Mouse (Mus musculus) myocyte (in vitro differentiated cells): ENCODE results near the gene Macrod1.

Experiments
- MYOD1 ChIP-seq, 3 experiments: IDR thresholded peaks; one replicate each; pipeline ENCODE4 v1.6.1; 2011; ENCODE audit warnings: control low read depth in 2 of 3, low read depth in 2 of 3, mild to moderate bottlenecking in 2 of 3, moderate library complexity in 1 of 3; ENCODE audit not compliant: insufficient read length in 2 of 3, control insufficient read depth in 1 of 3
- POLR2A ChIP-seq: IDR thresholded peaks from one replicate; pipeline ENCODE4 v1.6.1; 2011; ENCODE audit warnings: low read depth, mild to moderate bottlenecking, control low read depth, moderate library complexity; ENCODE audit not compliant: insufficient read length
- REST ChIP-seq: IDR thresholded peaks from one replicate; pipeline ENCODE4 v1.6.1; 2011; ENCODE audit warnings: mild to moderate bottlenecking, control low read depth, moderate library complexity; ENCODE audit not compliant: insufficient read depth, insufficient read length
- TCF12 ChIP-seq: IDR thresholded peaks from one replicate; pipeline ENCODE4 v1.6.1; 2011; ENCODE audit warnings: mild to moderate bottlenecking, control low read depth; ENCODE audit not compliant: poor library complexity, insufficient read depth, severe bottlenecking
- USF1 ChIP-seq: IDR thresholded peaks from one replicate; pipeline ENCODE4 v1.6.1; 2011; ENCODE audit warnings: low read depth, mild to moderate bottlenecking, control low read depth, moderate library complexity

DNA sequence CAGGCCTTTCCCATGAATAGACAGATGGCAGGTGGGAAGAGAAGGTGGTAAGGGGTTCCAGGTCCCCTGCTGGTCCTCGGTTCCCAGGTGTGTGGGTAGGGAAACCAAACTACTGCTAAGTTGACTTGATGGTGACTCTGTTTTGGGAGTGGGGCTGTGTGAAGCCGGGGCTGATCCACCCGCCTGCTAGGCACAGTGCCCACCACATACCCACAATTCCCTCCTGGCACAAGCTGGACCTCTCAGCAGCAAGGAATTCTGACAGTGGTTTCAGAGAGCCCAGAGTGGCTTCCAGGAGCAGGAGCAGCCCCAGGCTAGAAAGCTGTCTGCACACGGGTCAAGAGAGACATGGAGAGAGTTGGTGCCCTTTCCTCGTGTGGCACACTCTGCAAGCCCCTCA lies 32.4 kb downstream of the Macrod1 start:
- TF ChIP-seq POLR2A (no peak), REST (no peak), USF1 (no peak), MYOD1 (IDR thresholded peaks at IDR 0.05; ENCODE audit: control insufficient read depth in 1 of 3, insufficient read length in 2 of 3, low read depth in 2 of 3) (no peak), TCF12 (no peak)
